Mouse (Mus musculus): ENCODE measurements around the gene Tbc1d4.

DNA sequence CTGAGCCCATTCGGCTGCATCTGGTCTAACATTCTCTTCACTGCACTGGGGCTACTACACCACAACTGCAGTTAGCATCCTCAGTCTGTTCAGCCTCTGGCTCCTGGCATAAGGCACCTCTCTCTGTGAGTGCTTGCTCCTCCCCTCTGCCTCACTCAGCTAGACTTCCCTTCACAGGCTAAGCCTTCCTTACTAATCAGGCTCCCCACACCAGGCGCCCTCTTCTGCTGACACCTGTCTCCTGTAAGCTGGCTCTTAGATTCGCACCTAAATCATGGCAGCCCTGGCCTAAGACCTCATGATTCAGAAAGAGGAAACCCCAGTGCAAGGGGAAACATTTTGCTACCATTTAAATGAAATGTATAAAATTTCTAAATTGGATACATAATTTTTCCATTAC, 122.4 kb downstream of the Tbc1d4 start:
- TF ChIP-seq CTCF (IDR thresholded peaks at IDR 0.05; ENCODE audit: control insufficient read depth, insufficient read depth, insufficient read length) (no peak), USF1 (IDR thresholded peaks at IDR 0.05; ENCODE audit: low read depth) (no peak)

Measured in C2C12 (cell line).